Mouse (Mus musculus) megakaryocyte, embryonic 14.5 days (primary cell): ENCODE data around the gene Lamc1. TPM values are rescaled to one million over a fixed set of nuclear protein-coding genes. Genes with fewer than 3 reads are reported as not detected.
A peak's percentile ranks its signal among the peaks of the same experiment; 100 is the strongest.

ENCODE experiments used
- H3K27me3 ChIP-seq: replicated peaks from 2 replicates; pipeline ENCODE3; 2012; ENCODE audit warnings: inconsistent platforms
- H3K36me3 ChIP-seq: replicated peaks from 2 replicates; pipeline ENCODE3; 2012; ENCODE audit warnings: low read length, inconsistent platforms, mixed read lengths
- H3K4me1 ChIP-seq: 2 replicates; pipeline ENCODE4 v1.6.1; 2012; ENCODE audit warnings: inconsistent platforms
- H3K4me3 ChIP-seq: replicated peaks from 2 replicates; pipeline ENCODE3; 2012; ENCODE audit warnings: moderate library complexity, mild to moderate bottlenecking, inconsistent platforms
- H3K9me3 ChIP-seq: 2 replicates; pipeline ENCODE4 v1.6.1; 2012; ENCODE audit warnings: inconsistent platforms
- FLI1 ChIP-seq: IDR thresholded peaks from 2 replicates; pipeline ENCODE4 v1.6.1; 2012; ENCODE audit warnings: low read length, inconsistent platforms, mixed read lengths
- GATA1 ChIP-seq: IDR thresholded peaks from 3 replicates; pipeline ENCODE4 v1.6.1; 2012; ENCODE audit warnings: mixed read lengths, low read length, inconsistent platforms, borderline replicate concordance
- polyA plus RNA-seq: library from polyadenylated mRNA; stranded (reverse); fragments of >175 nt; gene quantifications from 2 replicates; pipeline ENCODE4 v1.2.3, GENCODE M21; 2012; ENCODE audit warnings: low replicate concordance; ENCODE audit not compliant: insufficient read depth

The Lamc1 gene
- polyA plus RNA-seq, 1 experiment, result 4.1 TPM

- Histone ChIP-seq H3K27me3 (peaks cover 4% of the 10 kb centered on the region), H3K9me3 (no peaks in the 10 kb centered on the region), H3K36me3 (peaks cover 3% of the 10 kb centered on the region), H3K4me3 (peak overlapping the region; percentile 96), H3K4me1 (peaks cover 31% of the 10 kb centered on the region)
- TF ChIP-seq FLI1 (no peak), GATA1 (no peak)
Measured at GRCm38 (mm10) chr1:153333296-153334121, 923 bp upstream of the Lamc1 start.

GRCm38 (mm10) chr1:153331796-153332443 lies 666 bp downstream of the Lamc1 start:
- TF ChIP-seq GATA1 (no peak), FLI1 (no peak)
- Histone ChIP-seq H3K9me3 (no peaks in the 10 kb centered on the region), H3K4me1 (peaks cover 31% of the 10 kb centered on the region), H3K36me3 (peaks cover 3% of the 10 kb centered on the region), H3K27me3 (peaks cover 4% of the 10 kb centered on the region), H3K4me3 (peak overlapping the region; percentile 96)

- Histone ChIP-seq H3K4me1 (peaks cover 31% of the 10 kb centered on the region), H3K9me3 (no peaks in the 10 kb centered on the region), H3K36me3 (peaks cover 6% of the 10 kb centered on the region), H3K27me3 (peaks cover 4% of the 10 kb centered on the region), H3K4me3 (peak overlapping the region; percentile 96)
- TF ChIP-seq GATA1 (no peak), FLI1 (no peak)
Measured at GRCm38 (mm10) chr1:153331206-153331605, 1.4 kb downstream of the Lamc1 start.

DNA sequence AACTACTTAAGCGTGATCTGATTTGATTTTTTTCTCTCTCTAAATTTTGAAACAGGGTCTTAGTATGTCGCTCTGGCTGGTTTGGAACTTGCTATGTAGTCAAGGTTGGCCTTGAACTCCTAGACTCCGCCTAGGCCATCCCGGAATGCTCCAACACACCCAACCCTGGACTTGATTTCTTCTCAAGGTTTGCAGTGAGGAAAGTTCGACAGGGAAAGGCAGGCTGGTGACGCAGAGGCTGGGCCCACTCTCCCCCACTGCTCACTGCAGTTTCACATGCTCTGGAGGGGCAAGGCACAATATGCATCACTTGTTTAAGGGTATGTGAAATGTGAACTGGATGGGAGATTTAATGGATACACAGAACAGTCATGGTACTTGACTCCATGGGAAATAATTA lies 3.3 kb downstream of the Lamc1 start:
- no peaks in the 10 kb centered on the region for H3K9me3 ChIP-seq
- no peak for TF ChIP-seq FLI1
- H3K36me3 ChIP-seq, result peaks cover 13% of the 10 kb centered on the region
- no peak overlapping the region for H3K4me3 ChIP-seq
- H3K27me3 ChIP-seq, result peaks cover 4% of the 10 kb centered on the region
- H3K4me1 ChIP-seq, result peaks cover 30% of the 10 kb centered on the region

- Histone ChIP-seq H3K4me3 (no peak overlapping the region), H3K9me3 (no peaks in the 10 kb centered on the region), H3K27me3 (peaks cover 3% of the 10 kb centered on the region), H3K4me1 (peaks cover 17% of the 10 kb centered on the region), H3K36me3 (peaks cover 13% of the 10 kb centered on the region)
- no peak for TF ChIP-seq FLI1
- no peak for TF ChIP-seq GATA1
Measured at GRCm38 (mm10) chr1:153327063-153327462, 5.5 kb downstream of the Lamc1 start.

DNA sequence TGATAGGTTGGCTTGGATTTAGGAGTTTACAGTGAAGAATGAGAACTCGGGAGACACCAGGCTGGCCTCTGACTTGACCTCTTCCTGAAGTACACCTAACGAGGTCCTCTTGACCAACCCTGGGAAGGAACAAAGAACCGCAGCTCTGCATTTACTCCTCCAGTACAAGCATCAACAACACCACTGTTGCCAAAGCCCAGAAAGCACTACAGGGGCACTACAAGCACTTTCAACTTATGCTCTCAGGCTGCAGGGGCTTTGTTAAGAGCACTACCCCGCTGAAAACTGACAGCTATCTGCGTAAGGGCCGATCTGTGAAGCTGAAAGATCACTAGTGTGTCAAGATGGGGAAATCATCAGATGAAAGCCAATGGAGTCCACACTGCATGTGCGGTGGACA lies 6.4 kb downstream of the Lamc1 start:
- H3K27me3 ChIP-seq, result no peaks in the 10 kb centered on the region
- TF ChIP-seq FLI1 (no peak), GATA1 (no peak)
- H3K4me1 ChIP-seq, result peaks cover 11% of the 10 kb centered on the region
- H3K9me3 ChIP-seq, result no peaks in the 10 kb centered on the region
- H3K4me3 ChIP-seq, result no peak overlapping the region
- H3K36me3 ChIP-seq, result peaks cover 13% of the 10 kb centered on the region

- no peaks in the 10 kb centered on the region for H3K9me3 ChIP-seq
- TF ChIP-seq FLI1 (no peak), GATA1 (no peak)
- no peak overlapping the region for H3K4me3 ChIP-seq
- no peaks in the 10 kb centered on the region for H3K27me3 ChIP-seq
- H3K4me1 ChIP-seq, result peaks cover 16% of the 10 kb centered on the region
- peaks cover 8% of the 10 kb centered on the region for H3K36me3 ChIP-seq
Measured at GRCm38 (mm10) chr1:153321404-153321803, 11.2 kb downstream of the Lamc1 start.

- H3K4me1 ChIP-seq, result peaks cover 16% of the 10 kb centered on the region
- H3K9me3 ChIP-seq, result no peaks in the 10 kb centered on the region
- no peak for TF ChIP-seq GATA1
- no peak for TF ChIP-seq FLI1
- peaks cover under 1% of the 10 kb centered on the region for H3K36me3 ChIP-seq
- H3K27me3 ChIP-seq, result no peaks in the 10 kb centered on the region
- H3K4me3 ChIP-seq, result no peak overlapping the region
Measured at GRCm38 (mm10) chr1:153320554-153321147, 11.9 kb downstream of the Lamc1 start.

GRCm38 (mm10) chr1:153320121-153320520 lies 12.5 kb downstream of the Lamc1 start:
- Histone ChIP-seq H3K27me3 (no peaks in the 10 kb centered on the region), H3K4me3 (no peak overlapping the region), H3K9me3 (no peaks in the 10 kb centered on the region), H3K4me1 (peaks cover 16% of the 10 kb centered on the region), H3K36me3 (no peaks in the 10 kb centered on the region)
- TF ChIP-seq GATA1, result no peak
- no peak for TF ChIP-seq FLI1

DNA sequence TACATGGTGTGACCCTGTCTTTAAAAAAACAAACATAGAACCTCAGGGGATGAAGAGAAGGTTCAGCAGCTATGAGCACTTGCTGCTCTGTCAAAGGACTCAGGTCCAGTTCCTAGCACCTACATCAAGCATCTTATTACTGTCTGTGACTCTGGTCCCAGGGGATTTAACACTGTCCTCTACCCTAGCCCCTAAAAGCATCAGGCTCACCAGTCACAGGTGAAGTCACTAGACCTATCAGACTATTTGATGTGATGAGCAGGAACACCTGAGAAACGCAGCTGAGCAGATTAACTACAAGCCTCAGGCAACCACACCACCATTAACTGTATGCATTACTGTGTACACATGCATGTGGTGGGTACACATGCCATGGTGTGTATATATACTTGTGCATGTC lies 13.8 kb downstream of the Lamc1 start:
- Histone ChIP-seq H3K27me3 (no peaks in the 10 kb centered on the region), H3K36me3 (peaks cover 4% of the 10 kb centered on the region), H3K9me3 (0 out of 2 replicates have a peak, but pooled peaks cover 2% of the 10 kb centered on the region), H3K4me3 (no peak overlapping the region), H3K4me1 (peaks cover 14% of the 10 kb centered on the region)
- no peak for TF ChIP-seq FLI1
- TF ChIP-seq GATA1, result no peak
